Mouse (Mus musculus): Measurements from ENCODE around the gene Cmtm5.
"Not testable (repeated sequence)": the region's sequence is repeated elsewhere in the genome, so short reads cannot be mapped to it uniquely, and the experiment has no call there.

The Cmtm5 gene

DNA sequence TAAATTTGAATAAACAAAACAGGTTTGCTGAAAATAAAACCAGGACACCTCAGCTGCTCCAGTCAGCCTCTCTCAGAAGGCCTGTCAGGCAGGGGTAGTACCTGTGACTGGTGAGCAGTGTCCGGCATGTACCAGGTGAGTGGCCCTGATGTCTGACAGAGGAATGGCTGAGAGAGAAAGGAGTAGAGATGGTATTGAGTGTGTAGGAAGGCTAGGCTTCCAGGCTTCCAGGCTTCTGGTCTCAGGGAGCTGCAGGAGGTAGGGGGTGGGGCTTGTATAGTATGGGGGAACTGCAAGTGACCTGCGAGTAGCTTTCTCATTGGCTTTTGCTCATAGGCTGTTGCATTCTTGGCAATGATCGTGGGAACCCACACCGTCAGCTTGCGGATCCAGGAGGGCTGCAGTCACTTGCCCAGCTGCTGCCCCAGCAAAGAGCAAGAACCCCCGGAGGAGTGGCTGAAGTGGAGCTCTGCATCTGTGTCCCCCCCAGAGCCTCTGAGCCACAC lies 3.4 kb upstream of the Cmtm5 start, which contains the start of gene Il25:
Gene Il25 (plus strand): TSS at position 51 of the 506 bp plus-strand sequence.
- DNase-seq (ENCODE audit: low spot score), result no peak

GRCm38 (mm10) chr14:54936831-54937160 lies 735 bp downstream of the Cmtm5 start:
- DNase-seq (ENCODE audit: low spot score), result no peak

GRCm38 (mm10) chr14:54937361-54938182 lies 1.5 kb downstream of the Cmtm5 start:
- DNase-seq (ENCODE audit: low spot score), result no peak

DNA sequence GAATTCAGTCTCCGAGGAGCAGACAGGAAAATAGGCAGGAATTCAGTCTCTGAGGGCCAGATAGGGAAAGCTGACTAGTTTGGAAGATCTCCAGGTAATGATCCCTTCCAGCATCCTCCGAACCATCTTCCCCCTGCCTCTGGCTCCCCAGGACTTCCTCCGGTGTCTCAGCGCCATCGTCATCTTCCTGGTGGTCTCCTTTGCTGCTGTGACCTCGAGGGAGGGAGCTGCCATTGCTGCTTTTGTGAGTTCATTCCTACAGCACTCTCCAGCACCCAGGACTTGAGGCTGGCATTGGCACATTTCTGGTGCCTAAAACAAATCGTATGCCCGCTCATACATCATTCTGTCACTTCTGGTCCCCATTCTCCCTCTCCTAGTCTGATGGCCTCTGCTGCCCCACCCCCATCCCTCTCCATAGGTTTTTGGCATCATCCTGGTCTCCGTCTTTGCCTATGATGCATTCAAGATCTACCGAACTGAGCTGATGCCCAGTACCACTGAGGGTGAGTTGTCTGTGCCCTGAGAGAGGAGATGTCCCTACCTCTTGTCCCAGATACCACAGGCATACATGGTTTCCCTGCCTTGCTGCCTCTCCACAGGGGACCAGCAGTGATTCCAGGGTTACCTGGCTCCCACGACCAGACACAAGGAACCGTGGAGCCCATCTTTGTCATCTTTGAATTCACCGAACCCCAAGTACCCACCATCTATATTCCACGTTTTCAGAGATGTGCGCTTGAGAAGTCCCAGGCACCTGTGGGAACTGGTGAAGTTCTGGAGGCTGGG lies 2.6 kb downstream of the Cmtm5 start:
- no peak for DNase-seq (ENCODE audit: low spot score)

GRCm38 (mm10) chr14:54939434-54940175 lies 3.5 kb downstream of the Cmtm5 start:
- no peak for DNase-seq (ENCODE audit: low spot score)

- no peak for DNase-seq (ENCODE audit: low spot score)
Measured at GRCm38 (mm10) chr14:54940176-54940530, 4.1 kb downstream of the Cmtm5 start.

GRCm38 (mm10) chr14:54941024-54941978 lies 5.2 kb downstream of the Cmtm5 start:
- no peak for DNase-seq (ENCODE audit: low spot score)

- no peak for DNase-seq (ENCODE audit: low spot score)
Measured at GRCm38 (mm10) chr14:54942479-54942878, 6.4 kb downstream of the Cmtm5 start.

DNA sequence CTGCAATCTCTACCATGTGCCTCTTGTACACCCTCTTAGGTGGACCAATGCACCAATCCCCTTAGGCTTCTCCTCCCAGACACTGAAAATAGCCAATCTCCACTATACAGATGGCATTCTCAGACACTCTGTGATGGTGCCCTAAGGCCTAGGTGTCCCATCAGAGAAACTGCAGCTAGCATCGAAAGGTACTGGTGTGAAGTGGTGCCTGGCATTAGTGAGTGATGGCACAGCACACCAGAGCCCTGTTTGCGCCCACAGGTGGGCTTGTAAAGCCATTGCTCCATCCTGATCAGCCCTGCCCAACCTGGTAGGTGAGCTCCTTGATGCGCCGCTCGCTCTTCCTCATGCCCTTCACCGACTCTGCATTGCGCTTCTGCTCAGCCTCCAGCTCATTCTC lies 7.9 kb downstream of the Cmtm5 start:
- no peak for DNase-seq (ENCODE audit: low spot score)

GRCm38 (mm10) chr14:54944939-54945338 lies 8.9 kb downstream of the Cmtm5 start:
- no peak for DNase-seq (ENCODE audit: low spot score)

- DNase-seq (ENCODE audit: low spot score), result no peak
Measured at GRCm38 (mm10) chr14:54945975-54946704, 10.1 kb downstream of the Cmtm5 start.

DNA sequence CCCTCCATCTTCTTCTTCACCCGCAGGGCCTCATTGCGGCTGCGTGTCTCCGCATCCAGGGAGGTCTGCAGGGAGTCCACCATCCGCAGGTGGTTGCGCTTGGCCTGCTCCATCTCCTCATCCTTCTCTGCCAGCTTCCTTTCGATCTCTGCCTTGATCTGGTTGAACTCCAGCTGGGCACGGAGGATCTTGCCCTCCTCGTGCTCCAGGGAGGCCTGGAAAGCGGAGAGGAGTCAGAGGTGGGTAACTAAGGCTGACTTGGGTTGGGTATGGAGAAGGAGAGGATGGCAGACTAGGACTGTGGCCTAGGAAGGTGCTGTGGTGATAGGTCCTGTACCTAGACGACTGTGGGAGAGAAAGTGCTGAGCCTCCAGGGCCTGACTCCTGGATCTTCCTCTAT lies 10.9 kb downstream of the Cmtm5 start:
- DNase-seq (ENCODE audit: low spot score), result not testable (repeated sequence)

- DNase-seq (ENCODE audit: low spot score), result no peak
Measured at GRCm38 (mm10) chr14:54948781-54949180, 12.7 kb downstream of the Cmtm5 start.

DNA sequence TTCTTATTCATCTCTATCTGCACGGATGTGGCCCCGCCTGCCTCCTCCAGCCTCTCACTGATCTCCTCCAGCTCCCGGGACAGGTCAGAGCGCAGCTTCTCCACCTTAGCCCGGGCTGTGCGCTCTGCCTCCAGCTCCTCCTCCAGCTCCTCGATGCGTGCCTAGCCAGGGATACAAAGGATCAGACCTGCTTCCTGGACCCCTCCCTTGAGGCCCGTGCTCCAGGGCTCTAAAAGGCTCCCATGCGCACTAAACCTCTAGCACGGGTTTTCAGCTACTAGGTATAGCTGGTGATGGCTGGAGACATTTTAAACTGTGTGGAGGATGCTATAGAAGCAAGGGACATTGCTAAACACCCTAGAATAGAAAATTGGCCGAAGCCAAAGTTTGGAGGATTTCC lies 14.4 kb downstream of the Cmtm5 start:
- no peak for DNase-seq (ENCODE audit: low spot score)

DNA sequence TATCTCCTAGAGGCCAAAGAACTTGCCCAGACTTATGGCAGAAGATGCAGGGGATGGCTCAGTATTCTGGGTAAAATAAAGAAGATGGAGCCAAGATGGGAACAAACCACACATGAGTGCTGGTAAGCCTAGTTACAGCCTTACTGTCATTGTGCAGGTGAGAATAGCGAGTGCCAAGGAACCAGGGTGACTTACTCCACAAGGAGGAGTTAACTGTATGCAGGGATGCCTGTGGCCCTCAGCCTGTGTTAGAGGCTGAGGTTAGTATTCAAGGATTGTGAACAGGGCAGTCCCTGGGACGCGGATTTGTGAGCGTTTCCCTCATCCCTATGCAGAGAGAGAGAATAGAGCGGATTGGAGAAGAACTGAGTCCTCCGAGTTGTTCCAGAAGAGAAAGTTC lies 15.5 kb downstream of the Cmtm5 start:
- no peak for DNase-seq (ENCODE audit: low spot score)

DNA sequence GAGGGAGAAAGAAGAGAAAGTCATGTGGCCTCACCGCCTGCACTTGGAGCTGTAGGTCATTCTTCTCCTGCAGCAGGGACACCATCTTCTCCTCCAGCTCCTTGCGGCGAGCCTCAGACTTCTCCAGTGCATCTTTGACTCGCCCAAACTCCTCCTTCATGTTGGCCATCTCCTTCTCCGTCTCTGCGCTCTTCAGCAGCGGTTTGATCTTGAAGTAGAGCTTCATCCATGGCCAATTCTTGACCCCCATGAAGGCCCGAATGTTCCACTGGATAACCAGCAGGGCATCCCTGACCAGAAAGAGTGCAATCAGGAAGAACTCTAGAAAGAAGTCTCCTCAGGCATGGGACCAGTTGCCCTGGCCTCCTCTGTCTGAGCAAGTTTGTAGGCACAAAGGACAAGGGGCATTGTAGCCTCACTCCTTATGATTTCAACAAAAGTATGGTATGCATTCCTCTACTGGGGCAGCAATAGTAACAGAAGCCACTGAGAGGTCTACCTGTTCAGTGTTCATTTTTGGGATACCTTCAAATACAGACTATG lies 17.7 kb downstream of the Cmtm5 start:
- no peak for DNase-seq (ENCODE audit: low spot score)

DNA sequence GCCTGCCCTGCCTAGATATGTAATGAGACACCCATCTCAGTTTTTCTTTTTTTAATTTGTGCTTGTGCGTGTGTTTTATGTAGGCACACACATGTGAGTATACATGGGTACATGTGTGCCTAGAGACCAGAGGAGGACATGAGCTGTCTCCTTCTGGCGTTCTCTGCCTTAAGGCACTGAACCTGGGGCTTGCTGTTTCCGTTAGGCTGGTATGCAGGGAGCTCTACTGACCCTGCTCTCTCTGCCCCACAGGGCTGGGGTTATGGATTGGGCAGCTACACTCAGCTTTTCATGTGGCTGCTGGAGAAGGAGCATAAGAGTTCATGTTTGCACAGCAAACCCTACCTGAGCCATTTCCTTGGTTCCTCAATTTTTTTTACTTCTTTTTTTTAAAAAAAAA lies 18.4 kb downstream of the Cmtm5 start:
- no peak for DNase-seq (ENCODE audit: low spot score)

GRCm38 (mm10) chr14:54955481-54955880 lies 19.4 kb downstream of the Cmtm5 start:
- no peak for DNase-seq (ENCODE audit: low spot score)

GRCm38 (mm10) chr14:54956533-54956932 lies 20.5 kb downstream of the Cmtm5 start:
- DNase-seq (ENCODE audit: low spot score), result no peak

- DNase-seq (ENCODE audit: low spot score), result no peak
Measured at GRCm38 (mm10) chr14:54958503-54958902, 22.4 kb downstream of the Cmtm5 start.
